Mouse (Mus musculus) lung, postnatal 0 days (tissue): ENCODE data around the gene Selenop.

Experiments
- CTCF ChIP-seq: IDR thresholded peaks from 2 replicates; pipeline ENCODE4 v1.5.1; 2016; ENCODE audit warnings: antibody characterized with exemption, mild to moderate bottlenecking
- EP300 ChIP-seq: IDR thresholded peaks from 2 replicates; pipeline ENCODE4 v1.6.1; 2016; ENCODE audit warnings: antibody characterized with exemption, mild to moderate bottlenecking, control low read depth

DNA sequence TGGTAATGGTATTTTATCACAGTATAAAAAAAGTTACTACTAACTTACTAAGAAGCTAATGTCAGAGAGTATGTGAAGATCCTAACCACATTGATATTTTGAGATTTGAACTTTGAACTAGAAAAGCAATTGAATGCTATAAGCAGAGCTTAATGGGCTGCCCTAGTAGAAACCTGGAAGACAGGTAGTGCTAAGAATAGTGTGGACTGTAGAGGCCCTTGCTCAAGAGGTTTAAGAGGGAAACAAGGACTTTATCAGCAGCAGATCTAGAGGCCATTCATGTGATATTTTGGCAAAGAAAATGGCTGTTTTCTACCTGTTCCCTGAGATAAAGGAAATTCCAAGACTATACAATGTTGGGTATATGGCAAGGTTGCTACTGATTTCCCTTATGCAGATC, 17.7 kb downstream of the Selenop start:
- TF ChIP-seq CTCF = no peak
- peak; percentile 23; the same call in 1 of the 2 replicates for TF ChIP-seq EP300
